Mouse (Mus musculus) mouse embryonic stem cell (cell line): ENCODE results near the gene Sem1.
"Not testable (repeated sequence)": the region's sequence is repeated elsewhere in the genome, so short reads cannot be mapped to it uniquely, and the experiment has no call there.

Experiments used
- in situ Hi-C, 2 experiments: fragments of 300-500 bp; cut with MboI; formaldehyde crosslinking; loops; 1 replicate in 1 of 2; 3 replicates in 1 of 2; pipeline ENCODE4 v1.14.3; 2019 to 2020; ENCODE audit warnings: low sequenced_read_pairs in 2 of 2, low pct_unique_long_range_greater_than_20kb in 1 of 2, mixed read lengths in 1 of 2; ENCODE audit not compliant: unreplicated experiment in 1 of 2

The Sem1 gene

GRCm38 (mm10) chr6:6536781-6537466, 41.5 kb downstream of the Sem1 start:
- in situ Hi-C loops: no loop called here

- in situ Hi-C loops: not testable (repeated sequence)
Observed at GRCm38 (mm10) chr6:6536359-6536758, 42.1 kb downstream of the Sem1 start.
